ENCODE assay signal across 8 mouse cellular contexts in genomic region chr19:54460426-54461170, GRCm38 (mm10).
"Had no signal": no experiment of that assay in that cellular context is flagged by ENCODE, and none has a peak within 500 bp of the region (broad histone marks: within the 10 kb centered on the region; RNA-seq: fewer than 3 reads in every experiment).

No protein-coding gene starts in this region.

- DNase-seq: kidney, adult 8-10 months; kidney, postnatal 25 days; lung, embryonic 14.5 days; lung, postnatal 10 days; lung, postnatal 4 days; midbrain, embryonic 14.5 days; right cerebral cortex, postnatal 14 days; thymus, postnatal 36 days had no signal
